Mouse (Mus musculus) bone marrow macrophage, adult 2 months (primary cell): ENCODE results near the gene Gfral. TPM values are rescaled to one million over a fixed set of nuclear protein-coding genes. Genes with fewer than 3 reads are reported as not detected.
"Not testable (repeated sequence)": the region's sequence is repeated elsewhere in the genome, so short reads cannot be mapped to it uniquely, and the experiment has no call there.

Experiments used
- H3K27ac ChIP-seq: 2 replicates; pipeline ENCODE4 v1.5.1; 2012; ENCODE audit warnings: low read depth, low read length; ENCODE audit not compliant: insufficient read depth
- H3K4me1 ChIP-seq: 2 replicates; pipeline ENCODE4 v1.6.1; 2012; ENCODE audit warnings: low read length; ENCODE audit not compliant: control insufficient read depth, insufficient read depth
- H3K4me3 ChIP-seq: 2 replicates; pipeline ENCODE4 v1.5.1; 2012; ENCODE audit warnings: mild to moderate bottlenecking, low read length, moderate library complexity; ENCODE audit not compliant: insufficient read depth
- CTCF ChIP-seq: IDR thresholded peaks from 2 replicates; pipeline ENCODE4 v1.5.1; 2012; ENCODE audit warnings: low read depth, mild to moderate bottlenecking, low read length, moderate library complexity
- POLR2A ChIP-seq: IDR thresholded peaks from 2 replicates; pipeline ENCODE4 v1.6.1; 2012; ENCODE audit warnings: mild to moderate bottlenecking, low read depth, low read length, borderline replicate concordance
- polyA plus RNA-seq: library from polyadenylated mRNA; stranded (reverse); fragments of >200 nt; gene quantifications from 2 replicates; pipeline ENCODE4 v1.2.4, GENCODE M21; 2012; ENCODE audit not compliant: missing spikeins, insufficient read depth, insufficient read length

Gene Gfral
- polyA plus RNA-seq, 1 experiment = not detected

DNA sequence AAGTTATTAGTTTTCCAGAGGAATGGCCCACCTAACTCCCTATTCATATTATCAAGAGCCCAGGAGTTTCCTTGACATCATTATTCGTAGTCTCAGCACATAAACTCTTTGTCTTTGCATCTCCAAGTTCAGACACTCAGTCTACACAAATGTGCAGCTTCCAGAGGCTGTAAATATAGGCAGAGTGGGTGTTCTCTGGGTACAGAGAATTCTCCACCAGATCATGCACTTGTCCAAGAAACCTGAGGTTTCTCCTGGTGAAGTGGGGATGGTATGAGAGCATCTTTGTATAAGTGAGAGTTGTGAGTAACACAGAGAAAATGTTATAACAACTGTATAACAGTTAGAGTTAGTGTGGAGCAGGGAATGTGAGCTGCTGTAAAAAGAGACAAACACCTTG is 84.1 kb downstream of the Gfral start:
- no peak for TF ChIP-seq POLR2A
- no peak for TF ChIP-seq CTCF
- H3K27ac ChIP-seq = no peak overlapping the region
- H3K4me3 ChIP-seq = no peak overlapping the region
- H3K4me1 ChIP-seq = no peaks in the 10 kb centered on the region

DNA sequence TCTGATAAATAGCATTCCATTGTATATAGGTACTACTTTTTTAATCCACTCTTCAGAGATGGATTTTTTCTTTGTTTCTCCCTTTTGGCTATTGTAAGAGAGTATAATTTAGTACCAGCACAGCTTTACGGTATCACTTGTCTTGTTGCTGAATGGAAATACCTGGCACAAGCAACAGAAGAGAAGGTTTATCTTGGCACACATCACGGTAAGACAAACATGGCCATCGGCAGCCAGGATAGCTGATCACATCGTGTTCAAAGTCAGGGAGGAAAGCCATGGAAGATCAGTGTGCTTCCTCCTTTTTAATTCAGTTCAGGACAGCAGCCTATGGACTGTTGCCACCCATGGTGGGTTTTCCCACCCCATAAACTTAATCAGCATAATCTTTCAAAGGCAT is 89.2 kb downstream of the Gfral start:
- Histone ChIP-seq H3K4me3 (no peak overlapping the region), H3K4me1 (no peaks in the 10 kb centered on the region), H3K27ac (no peak overlapping the region)
- TF ChIP-seq CTCF = no peak

DNA sequence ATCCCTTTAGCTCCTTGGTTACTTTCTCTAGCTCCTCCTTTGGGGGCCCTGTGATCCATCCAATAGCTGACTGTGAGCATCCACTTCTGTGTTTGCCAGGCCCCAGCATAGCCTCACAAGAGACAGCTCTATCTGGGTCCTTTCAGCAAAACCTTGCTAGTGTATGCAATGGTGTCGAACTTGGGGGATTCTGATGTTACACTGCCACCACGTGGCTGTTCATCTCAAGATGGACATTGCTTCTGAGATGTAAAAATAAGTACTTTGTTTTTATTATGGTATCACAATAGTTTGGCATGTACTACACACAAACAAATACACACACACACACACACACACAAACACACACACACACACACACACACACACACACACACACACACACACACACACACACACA is 90.6 kb downstream of the Gfral start:
- H3K27ac ChIP-seq, H3K4me1 ChIP-seq, H3K4me3 ChIP-seq: not testable (repeated sequence)

Other genes starting within 250 kb of the Gfral start
- not detected in 2 replicates for gene Hmgcll1, start 198.8 kb downstream of the Gfral start, polyA plus RNA-seq
- gene Hcrtr2, start 110.2 kb upstream of the Gfral start, polyA plus RNA-seq = not detected in 2 replicates